Mouse (Mus musculus) embryo, embryonic 10.5 days (tissue): ENCODE measurements around the gene Casp7.
"Not testable (repeated sequence)": the region's sequence is repeated elsewhere in the genome, so short reads cannot be mapped to it uniquely, and the experiment has no call there.

Source experiments
- DNase-seq: peaks from one replicate; pipeline ENCODE4 v3.0.0-alpha.2; 2015; ENCODE audit warnings: low spot score

Gene Casp7

GRCm38 (mm10) chr19:56396669-56397621 lies at the start of gene Casp7:
Casp7 (plus strand) TSS chr19:56397129.
- peak; percentile 75 for DNase-seq

- peak; percentile 42 for DNase-seq
These were observed 47.6 kb upstream of the Casp7 start for GRCm38 (mm10) chr19:56349295-56349694.

GRCm38 (mm10) chr19:56353689-56354088 lies 43.2 kb upstream of the Casp7 start:
- DNase-seq: no peak

- DNase-seq: no peak
These were observed 41.7 kb upstream of the Casp7 start for GRCm38 (mm10) chr19:56355201-56355600.

GRCm38 (mm10) chr19:56356480-56357373 lies 40.2 kb upstream of the Casp7 start:
- peak; percentile 76 for DNase-seq

GRCm38 (mm10) chr19:56357374-56357708 lies 39.6 kb upstream of the Casp7 start:
- not testable (repeated sequence) for DNase-seq

GRCm38 (mm10) chr19:56358890-56359289 lies 38.0 kb upstream of the Casp7 start:
- DNase-seq: no peak

GRCm38 (mm10) chr19:56363721-56364460 lies 33.0 kb upstream of the Casp7 start:
- no peak for DNase-seq

GRCm38 (mm10) chr19:56364563-56364962 lies 32.4 kb upstream of the Casp7 start:
- DNase-seq: no peak

GRCm38 (mm10) chr19:56366168-56366567 lies 30.8 kb upstream of the Casp7 start:
- DNase-seq: no peak

- DNase-seq: no peak
These were observed 30.3 kb upstream of the Casp7 start for GRCm38 (mm10) chr19:56366625-56367024.

GRCm38 (mm10) chr19:56367778-56368177 lies 29.2 kb upstream of the Casp7 start:
- DNase-seq: no peak

- no peak for DNase-seq
These were observed 28.0 kb upstream of the Casp7 start for GRCm38 (mm10) chr19:56368912-56369311.

- DNase-seq: no peak
These were observed 26.4 kb upstream of the Casp7 start for GRCm38 (mm10) chr19:56370389-56371150.

GRCm38 (mm10) chr19:56372226-56372625 lies 24.7 kb upstream of the Casp7 start:
- DNase-seq: no peak

- DNase-seq: no peak
These were observed 23.7 kb upstream of the Casp7 start for GRCm38 (mm10) chr19:56373246-56373645.

GRCm38 (mm10) chr19:56374011-56374410 lies 22.9 kb upstream of the Casp7 start:
- no peak for DNase-seq

GRCm38 (mm10) chr19:56378007-56378406 lies 18.9 kb upstream of the Casp7 start:
- DNase-seq: no peak

GRCm38 (mm10) chr19:56378554-56379172 lies 18.3 kb upstream of the Casp7 start:
- no peak for DNase-seq

GRCm38 (mm10) chr19:56380341-56380740 lies 16.6 kb upstream of the Casp7 start:
- DNase-seq: no peak

- DNase-seq: no peak
These were observed 15.5 kb upstream of the Casp7 start for GRCm38 (mm10) chr19:56381407-56381806.
